Mouse (Mus musculus): Measurements from ENCODE around the gene H2-Oa. TPM values are rescaled to one million over a fixed set of nuclear protein-coding genes. Genes with fewer than 3 reads are reported as not detected.

H2-Oa gene
- not detected in 2 replicates for polyA plus RNA-seq (2014; fragmentation: Nextera tagmentation; extraction: Ambion mirVana)

- Histone ChIP-seq H3K27me3 (ENCODE audit: control insufficient read depth, insufficient read depth, low read length) (no peaks in the 10 kb centered on the region), H3K4me3 (replicated peaks; ENCODE audit: low read depth, low read length) (no peak within 1 kb of the TSS), H3K4me2 (ENCODE audit: low read length) (no peak within 1 kb of the TSS), H3K9me3 (ENCODE audit: control insufficient read depth, low read length) (no peaks in the 10 kb centered on the region), H3K36me3 (ENCODE audit: control insufficient read depth, insufficient read depth, low read length) (no peaks in the 10 kb centered on the region), H3K9ac (replicated peaks; ENCODE audit: low read length) (no peak within 1 kb of the TSS), H3K4me1 (ENCODE audit: control insufficient read depth, insufficient read depth, low read length) (no peaks in the 10 kb centered on the region), H3K27ac (replicated peaks; ENCODE audit: low read depth, low read length) (no peak within 1 kb of the TSS)
- no peak for ATAC-seq (ENCODE audit: low FRiP score, low TSS enrichment)
- 49% methylated on average over 11 of the region's 11 CpGs for WGBS
- no peak for DNase-seq
These were observed at the start of gene H2-Oa for GRCm38 (mm10) chr17:34092197-34092875. TSS of gene H2-Oa (plus strand) at chr17:34092340.

DNA sequence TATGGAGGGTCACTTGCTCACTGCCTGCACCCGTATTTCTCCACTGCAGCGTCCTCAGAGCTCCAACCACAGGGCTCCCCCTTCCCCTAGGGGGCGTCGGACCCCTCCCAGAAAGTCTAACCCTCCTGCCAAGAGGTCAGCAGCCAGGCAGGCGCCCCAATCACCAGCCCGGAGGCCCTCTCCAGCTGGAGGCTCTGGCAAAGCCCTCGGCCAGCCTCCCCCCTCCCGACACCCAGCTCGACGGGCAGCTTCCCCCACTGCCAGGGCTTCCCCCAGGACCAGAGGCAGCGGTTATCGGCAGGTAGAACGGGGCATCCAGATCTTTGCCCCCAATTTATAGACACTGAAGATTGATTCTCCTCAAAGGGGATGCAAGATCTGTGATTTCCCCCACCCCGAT lies 46.2 kb upstream of the H2-Oa start:
- no peak overlapping the region for H3K4me3 ChIP-seq (replicated peaks; ENCODE audit: low read depth, low read length)
- no peaks in the 10 kb centered on the region for H3K36me3 ChIP-seq (ENCODE audit: control insufficient read depth, insufficient read depth, low read length)
- no peaks in the 10 kb centered on the region for H3K4me1 ChIP-seq (ENCODE audit: control insufficient read depth, insufficient read depth, low read length)
- no peak overlapping the region for H3K4me2 ChIP-seq (ENCODE audit: low read length)
- no peaks in the 10 kb centered on the region for H3K9me3 ChIP-seq (ENCODE audit: control insufficient read depth, low read length)
- H3K27me3 ChIP-seq (ENCODE audit: control insufficient read depth, insufficient read depth, low read length), result no peaks in the 10 kb centered on the region
- WGBS, result 84% methylated on average over 14 of the region's 14 CpGs
- no peak overlapping the region for H3K27ac ChIP-seq (replicated peaks; ENCODE audit: low read depth, low read length)
- ATAC-seq (ENCODE audit: low FRiP score, low TSS enrichment) (no peak), DNase-seq (no peak)
- H3K9ac ChIP-seq (replicated peaks; ENCODE audit: low read length), result no peak overlapping the region

DNA sequence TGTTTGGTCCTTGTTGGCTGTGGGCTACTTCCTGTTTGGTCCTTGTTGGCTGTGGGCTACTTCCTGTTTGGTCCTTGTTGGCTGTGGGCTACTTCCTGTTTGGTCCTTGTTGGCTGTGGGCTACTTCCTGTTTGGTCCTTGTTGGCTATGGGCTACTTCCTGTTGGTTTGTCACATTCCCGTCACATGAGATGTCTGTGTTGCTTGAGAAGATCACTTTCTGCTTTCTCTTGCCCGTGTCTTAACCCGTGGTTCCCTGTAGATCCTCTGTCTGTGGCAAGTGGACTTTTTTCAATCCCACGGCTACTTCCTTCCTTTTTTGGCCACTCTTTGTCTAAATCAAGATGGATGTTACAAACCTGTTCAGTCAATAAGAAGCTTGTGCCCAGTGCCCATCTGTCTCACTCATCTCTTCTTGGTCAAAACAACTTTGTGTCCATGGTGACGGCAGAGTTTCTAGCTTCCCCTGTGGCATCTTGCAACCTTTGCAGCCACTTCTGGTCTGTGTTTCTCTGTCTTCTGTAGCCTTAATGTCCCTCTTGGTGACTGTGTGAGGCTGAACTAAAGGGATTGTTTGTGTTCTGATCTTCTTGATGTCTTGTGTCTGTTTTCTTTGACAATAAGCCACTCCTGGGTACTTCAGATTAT lies 44.6 kb upstream of the H2-Oa start:
- peaks cover 4% of the 10 kb centered on the region; the same call in 1 of the 2 replicates for H3K36me3 ChIP-seq (ENCODE audit: control insufficient read depth, insufficient read depth, low read length)
- H3K4me1 ChIP-seq (ENCODE audit: control insufficient read depth, insufficient read depth, low read length), result no peaks in the 10 kb centered on the region
- no peak for DNase-seq
- no peaks in the 10 kb centered on the region for H3K9me3 ChIP-seq (ENCODE audit: control insufficient read depth, low read length)
- no peak for ATAC-seq (ENCODE audit: low FRiP score, low TSS enrichment)
- H3K4me2 ChIP-seq (ENCODE audit: low read length), result no peak overlapping the region
- WGBS, result 97% methylated on average over 5 of the region's 5 CpGs
- no peaks in the 10 kb centered on the region for H3K27me3 ChIP-seq (ENCODE audit: control insufficient read depth, insufficient read depth, low read length)
- H3K9ac ChIP-seq (replicated peaks; ENCODE audit: low read length), result no peak overlapping the region
- no peak overlapping the region for H3K4me3 ChIP-seq (replicated peaks; ENCODE audit: low read depth, low read length)
- no peak overlapping the region for H3K27ac ChIP-seq (replicated peaks; ENCODE audit: low read depth, low read length)

DNA sequence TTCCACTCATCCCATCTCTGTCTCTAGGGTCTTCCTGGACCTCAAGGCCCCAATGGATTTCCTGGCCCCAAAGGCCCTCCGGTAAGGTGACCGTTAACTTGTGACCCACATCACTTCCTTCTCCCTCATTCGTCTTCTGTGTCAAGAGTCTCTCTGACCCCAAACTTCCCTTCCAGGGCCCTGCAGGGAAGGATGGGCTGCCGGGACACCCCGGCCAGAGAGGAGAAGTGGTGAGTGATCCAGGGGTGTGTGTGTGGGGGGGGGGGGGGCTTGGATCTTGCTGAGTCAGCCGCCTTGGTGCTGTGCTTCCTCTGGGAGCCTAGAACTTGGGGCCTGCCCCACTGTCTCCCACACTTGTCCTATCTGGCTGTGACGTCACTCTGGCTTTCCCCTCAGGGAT lies 34.9 kb upstream of the H2-Oa start:
- no peak for ATAC-seq (ENCODE audit: low FRiP score, low TSS enrichment)
- no peaks in the 10 kb centered on the region for H3K9me3 ChIP-seq (ENCODE audit: control insufficient read depth, low read length)
- no peak overlapping the region for H3K9ac ChIP-seq (replicated peaks; ENCODE audit: low read length)
- H3K36me3 ChIP-seq (ENCODE audit: control insufficient read depth, insufficient read depth, low read length), result 0 out of 2 replicates have a peak, but pooled peaks cover 7% of the 10 kb centered on the region
- no peaks in the 10 kb centered on the region for H3K27me3 ChIP-seq (ENCODE audit: control insufficient read depth, insufficient read depth, low read length)
- H3K27ac ChIP-seq (replicated peaks; ENCODE audit: low read depth, low read length), result no peak overlapping the region
- no peaks in the 10 kb centered on the region for H3K4me1 ChIP-seq (ENCODE audit: control insufficient read depth, insufficient read depth, low read length)
- DNase-seq, result no peak
- WGBS, result 90% methylated on average over 7 of the region's 7 CpGs
- no peak overlapping the region for H3K4me2 ChIP-seq (ENCODE audit: low read length)
- no peak overlapping the region for H3K4me3 ChIP-seq (replicated peaks; ENCODE audit: low read depth, low read length)

- ATAC-seq (ENCODE audit: low FRiP score, low TSS enrichment) (no peak), DNase-seq (no peak)
- Histone ChIP-seq H3K4me3 (replicated peaks; ENCODE audit: low read depth, low read length) (no peak overlapping the region), H3K4me2 (ENCODE audit: low read length) (no peak overlapping the region), H3K27me3 (ENCODE audit: control insufficient read depth, insufficient read depth, low read length) (no peaks in the 10 kb centered on the region), H3K36me3 (ENCODE audit: control insufficient read depth, insufficient read depth, low read length) (no peaks in the 10 kb centered on the region), H3K4me1 (ENCODE audit: control insufficient read depth, insufficient read depth, low read length) (no peaks in the 10 kb centered on the region), H3K9ac (replicated peaks; ENCODE audit: low read length) (no peak overlapping the region), H3K27ac (replicated peaks; ENCODE audit: low read depth, low read length) (no peak overlapping the region), H3K9me3 (ENCODE audit: control insufficient read depth, low read length) (no peaks in the 10 kb centered on the region)
- 50% methylated on average over 3 of the region's 3 CpGs for WGBS
These were observed 23.3 kb upstream of the H2-Oa start for GRCm38 (mm10) chr17:34068864-34069263.

DNA sequence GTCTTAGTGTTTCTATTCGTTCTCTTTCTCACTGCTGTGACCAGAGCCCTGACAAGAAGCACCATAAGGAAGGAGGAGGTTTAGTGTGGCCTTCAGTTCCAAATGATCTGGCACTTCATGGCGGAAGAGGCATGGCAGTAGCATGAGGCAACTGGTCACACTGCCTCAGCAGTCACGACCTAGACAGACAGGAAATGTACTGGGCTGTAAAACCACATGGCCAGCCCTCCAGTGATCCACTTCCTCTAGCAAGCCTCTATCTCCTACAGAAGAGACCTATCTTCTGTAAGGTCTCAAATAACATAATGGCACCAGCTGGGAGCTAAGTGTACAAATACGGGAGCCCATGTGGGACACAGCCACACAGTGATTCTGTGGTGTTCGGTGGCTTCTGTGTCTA lies 20.0 kb upstream of the H2-Oa start:
- Histone ChIP-seq H3K4me1 (ENCODE audit: control insufficient read depth, insufficient read depth, low read length) (no peaks in the 10 kb centered on the region), H3K27ac (replicated peaks; ENCODE audit: low read depth, low read length) (no peak overlapping the region), H3K36me3 (ENCODE audit: control insufficient read depth, insufficient read depth, low read length) (no peaks in the 10 kb centered on the region), H3K9me3 (ENCODE audit: control insufficient read depth, low read length) (no peaks in the 10 kb centered on the region), H3K27me3 (ENCODE audit: control insufficient read depth, insufficient read depth, low read length) (peaks cover 2% of the 10 kb centered on the region; the same call in 1 of the 2 replicates), H3K4me2 (ENCODE audit: low read length) (no peak overlapping the region), H3K4me3 (replicated peaks; ENCODE audit: low read depth, low read length) (no peak overlapping the region), H3K9ac (replicated peaks; ENCODE audit: low read length) (no peak overlapping the region)
- ATAC-seq (ENCODE audit: low FRiP score, low TSS enrichment) (no peak), DNase-seq (no peak)
- 79% methylated on average over 5 of the region's 5 CpGs for WGBS

GRCm38 (mm10) chr17:34075271-34075670 lies 16.9 kb upstream of the H2-Oa start:
- H3K4me1 ChIP-seq (ENCODE audit: control insufficient read depth, insufficient read depth, low read length), result no peaks in the 10 kb centered on the region
- H3K27ac ChIP-seq (replicated peaks; ENCODE audit: low read depth, low read length), result no peak overlapping the region
- no peak overlapping the region for H3K4me3 ChIP-seq (replicated peaks; ENCODE audit: low read depth, low read length)
- ATAC-seq (ENCODE audit: low FRiP score, low TSS enrichment) (no peak), DNase-seq (peak; percentile 83)
- no peak overlapping the region for H3K9ac ChIP-seq (replicated peaks; ENCODE audit: low read length)
- no peak overlapping the region for H3K4me2 ChIP-seq (ENCODE audit: low read length)
- peaks cover 3% of the 10 kb centered on the region; the same call in 1 of the 2 replicates for H3K27me3 ChIP-seq (ENCODE audit: control insufficient read depth, insufficient read depth, low read length)
- H3K36me3 ChIP-seq (ENCODE audit: control insufficient read depth, insufficient read depth, low read length), result no peaks in the 10 kb centered on the region
- H3K9me3 ChIP-seq (ENCODE audit: control insufficient read depth, low read length), result no peaks in the 10 kb centered on the region
- WGBS, result 46% methylated on average over 7 of the region's 7 CpGs

DNA sequence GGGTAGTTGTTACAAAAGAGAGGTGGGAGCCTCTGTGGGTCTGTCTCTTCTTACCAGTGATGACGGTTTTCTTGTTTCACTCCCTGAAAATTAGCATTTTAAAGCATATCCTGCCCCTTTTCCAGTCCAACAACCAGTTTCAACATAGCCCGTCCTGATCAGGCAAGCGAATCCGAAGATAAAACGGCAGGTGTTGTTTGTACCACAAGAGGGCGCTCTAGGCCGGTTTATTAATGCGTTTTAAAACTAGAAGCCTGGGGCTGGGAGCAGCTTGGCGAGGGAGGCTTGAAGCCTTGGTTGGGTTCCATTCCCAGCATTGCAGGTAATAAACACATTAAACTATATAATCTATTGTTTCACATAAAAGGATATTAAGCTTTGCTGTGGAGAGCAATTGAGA lies 14.6 kb upstream of the H2-Oa start:
- Histone ChIP-seq H3K4me3 (replicated peaks; ENCODE audit: low read depth, low read length) (no peak overlapping the region), H3K36me3 (ENCODE audit: control insufficient read depth, insufficient read depth, low read length) (no peaks in the 10 kb centered on the region), H3K27me3 (ENCODE audit: control insufficient read depth, insufficient read depth, low read length) (peaks cover 3% of the 10 kb centered on the region; the same call in 1 of the 2 replicates), H3K27ac (replicated peaks; ENCODE audit: low read depth, low read length) (no peak overlapping the region), H3K4me1 (ENCODE audit: control insufficient read depth, insufficient read depth, low read length) (no peaks in the 10 kb centered on the region), H3K4me2 (ENCODE audit: low read length) (no peak overlapping the region), H3K9ac (replicated peaks; ENCODE audit: low read length) (no peak overlapping the region), H3K9me3 (ENCODE audit: control insufficient read depth, low read length) (no peaks in the 10 kb centered on the region)
- WGBS, result 2% methylated on average over 9 of the region's 9 CpGs
- ATAC-seq (ENCODE audit: low FRiP score, low TSS enrichment) (no peak), DNase-seq (peak; percentile 94)

GRCm38 (mm10) chr17:34078148-34078547 lies 14.0 kb upstream of the H2-Oa start:
- 68% methylated on average over 4 of the region's 4 CpGs for WGBS
- H3K36me3 ChIP-seq (ENCODE audit: control insufficient read depth, insufficient read depth, low read length), result no peaks in the 10 kb centered on the region
- H3K4me1 ChIP-seq (ENCODE audit: control insufficient read depth, insufficient read depth, low read length), result no peaks in the 10 kb centered on the region
- peaks cover 3% of the 10 kb centered on the region; the same call in 1 of the 2 replicates for H3K27me3 ChIP-seq (ENCODE audit: control insufficient read depth, insufficient read depth, low read length)
- no peaks in the 10 kb centered on the region for H3K9me3 ChIP-seq (ENCODE audit: control insufficient read depth, low read length)
- ATAC-seq (ENCODE audit: low FRiP score, low TSS enrichment) (no peak), DNase-seq (no peak)
- H3K4me2 ChIP-seq (ENCODE audit: low read length), result no peak overlapping the region
- H3K9ac ChIP-seq (replicated peaks; ENCODE audit: low read length), result no peak overlapping the region
- no peak overlapping the region for H3K4me3 ChIP-seq (replicated peaks; ENCODE audit: low read depth, low read length)
- no peak overlapping the region for H3K27ac ChIP-seq (replicated peaks; ENCODE audit: low read depth, low read length)
